Mouse (Mus musculus): ENCODE measurements around the gene Plekha7.

DNA sequence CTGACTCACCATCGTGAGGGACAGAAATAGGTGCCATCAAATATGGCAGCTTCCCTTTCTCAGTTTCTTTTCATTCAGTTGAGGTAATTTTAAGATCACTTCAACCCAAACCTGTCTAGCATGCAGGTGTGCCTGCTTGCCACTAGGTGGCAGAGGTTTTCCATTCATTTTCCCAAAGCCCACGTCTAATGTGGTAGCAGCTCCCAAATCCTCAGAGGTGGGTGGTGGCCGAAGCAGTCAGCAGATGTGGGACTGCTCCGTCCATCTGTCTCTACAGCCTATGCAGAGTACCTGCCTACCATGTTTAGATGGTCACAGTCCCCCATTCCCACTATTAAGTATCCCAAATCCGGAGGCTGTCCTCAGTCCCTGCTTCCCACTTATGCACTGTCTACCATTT lies 146.6 kb downstream of the Plekha7 start:
- TF ChIP-seq POLR2A (IDR thresholded peaks at IDR 0.05; ENCODE audit: insufficient read depth, low read depth, low read length) (no peak), CTCF (IDR thresholded peaks at IDR 0.05; ENCODE audit: insufficient read depth, low read depth, low read length) (peak; percentile 26; the same call in 1 of the 2 replicates)

All from olfactory bulb, adult 2 months (tissue).